Mouse (Mus musculus): ENCODE measurements around the gene Derl3. TPM values are rescaled to one million over a fixed set of nuclear protein-coding genes. Genes with fewer than 3 reads are reported as not detected.

Gene Derl3
- total RNA-seq, 2 experiments from 2014 or later: 1.9 to 2.6 TPM

- no peak for DNase-seq (ENCODE audit: low spot score in 2 of 2)
- intact Hi-C loops (cut with DNase I): no loop called here
Observed at GRCm38 (mm10) chr10:75898039-75898564, 4.9 kb downstream of the Derl3 start.

- intact Hi-C loops (cut with DNase I): no loop called here
- DNase-seq (ENCODE audit: low spot score in 2 of 2): no peak
Observed at GRCm38 (mm10) chr10:75898846-75899245, 5.6 kb downstream of the Derl3 start.

- intact Hi-C loops (cut with DNase I): no loop called here
- DNase-seq (ENCODE audit: low spot score in 2 of 2): no peak
Observed at GRCm38 (mm10) chr10:75904391-75904790, 11.2 kb downstream of the Derl3 start.

GRCm38 (mm10) chr10:75906882-75907281 is 13.7 kb downstream of the Derl3 start:
- intact Hi-C loops (cut with DNase I): no loop called here
- DNase-seq (ENCODE audit: low spot score in 2 of 2): no peak

GRCm38 (mm10) chr10:75910698-75911097 is 17.5 kb downstream of the Derl3 start:
- DNase-seq (ENCODE audit: low spot score in 2 of 2): no peak
- intact Hi-C loops (cut with DNase I): no loop called here

- intact Hi-C loops (cut with DNase I): no loop called here
- no peak for DNase-seq (ENCODE audit: low spot score in 2 of 2)
Observed at GRCm38 (mm10) chr10:75913013-75913589, 19.9 kb downstream of the Derl3 start.

- DNase-seq (ENCODE audit: low spot score in 2 of 2): no peak
- intact Hi-C loops (cut with DNase I): no loop called here
Observed at GRCm38 (mm10) chr10:75915557-75915956, 22.3 kb downstream of the Derl3 start.

- intact Hi-C loops (cut with DNase I): no loop called here
- no peak for DNase-seq (ENCODE audit: low spot score in 2 of 2)
Observed at GRCm38 (mm10) chr10:75916840-75917239, 23.6 kb downstream of the Derl3 start.

GRCm38 (mm10) chr10:75919026-75919425 is 25.8 kb downstream of the Derl3 start:
- no peak for DNase-seq (ENCODE audit: low spot score in 2 of 2)
- intact Hi-C loops (cut with DNase I): no loop called here

GRCm38 (mm10) chr10:75921026-75921725 is 28.0 kb downstream of the Derl3 start, which contains the start of gene Smarcb1:
Gene Smarcb1, minus strand, starts transcription at chr10:75921617.
- peak; percentile 97 for DNase-seq (ENCODE audit: low spot score in 2 of 2)

GRCm38 (mm10) chr10:75921726-75922560 is 28.7 kb downstream of the Derl3 start:
- intact Hi-C loops (cut with DNase I): no loop called here
- DNase-seq (ENCODE audit: low spot score in 2 of 2): peak; percentile 15 to 31

More at GRCm38 (mm10) chr10:75921026-75921725, 28.0 kb downstream of the Derl3 start, which contains the start of gene Smarcb1:
- intact Hi-C loops (cut with DNase I): no loop called here

GRCm38 (mm10) chr10:75924324-75924723 is 31.1 kb downstream of the Derl3 start:
- intact Hi-C loops (cut with DNase I): no loop called here
- no peak for DNase-seq (ENCODE audit: low spot score in 2 of 2)

GRCm38 (mm10) chr10:75926396-75926795 is 33.2 kb downstream of the Derl3 start:
- no peak for DNase-seq (ENCODE audit: low spot score in 2 of 2)
- intact Hi-C loops (cut with DNase I): no loop called here

GRCm38 (mm10) chr10:75930304-75930703 is 37.1 kb downstream of the Derl3 start:
- intact Hi-C loops (cut with DNase I): no loop called here
- no peak for DNase-seq (ENCODE audit: low spot score in 2 of 2)

- intact Hi-C loops (cut with DNase I): no loop called here
- no peak for DNase-seq (ENCODE audit: low spot score in 2 of 2)
Observed at GRCm38 (mm10) chr10:75931311-75931710, 38.1 kb downstream of the Derl3 start.

- intact Hi-C loops (cut with DNase I): no loop called here
- no peak for DNase-seq (ENCODE audit: low spot score in 2 of 2)
Observed at GRCm38 (mm10) chr10:75932081-75932678, 39.0 kb downstream of the Derl3 start.

GRCm38 (mm10) chr10:75932891-75933290 is 39.7 kb downstream of the Derl3 start, which contains the start of gene Chchd10:
Gene Chchd10, plus strand, starts transcription at chr10:75933130.
- no peak for DNase-seq (ENCODE audit: low spot score in 2 of 2)
- intact Hi-C loops (cut with DNase I): no loop called here

- no peak for DNase-seq (ENCODE audit: low spot score in 2 of 2)
- intact Hi-C loops (cut with DNase I): no loop called here
Observed at GRCm38 (mm10) chr10:75934991-75935390, 41.8 kb downstream of the Derl3 start.

- intact Hi-C loops (cut with DNase I): no loop called here
- DNase-seq (ENCODE audit: low spot score in 2 of 2): peak; percentile 67 to 69
Observed at GRCm38 (mm10) chr10:75935680-75936541, 42.7 kb downstream of the Derl3 start, which contains the start of gene Mmp11. Gene Mmp11, minus strand, starts transcription at chr10:75936496.

Measured in left cerebral cortex, postnatal 14 days (tissue).